Mouse (Mus musculus): Measurements from ENCODE around the gene Exosc6. TPM values are rescaled to one million over a fixed set of nuclear protein-coding genes. Genes with fewer than 3 reads are reported as not detected.
A peak's percentile ranks its signal among the peaks of the same experiment; 100 is the strongest.

Exosc6 gene
- total and polyA plus RNA-seq, 2 experiments from 2014 or later, result not detected

DNA sequence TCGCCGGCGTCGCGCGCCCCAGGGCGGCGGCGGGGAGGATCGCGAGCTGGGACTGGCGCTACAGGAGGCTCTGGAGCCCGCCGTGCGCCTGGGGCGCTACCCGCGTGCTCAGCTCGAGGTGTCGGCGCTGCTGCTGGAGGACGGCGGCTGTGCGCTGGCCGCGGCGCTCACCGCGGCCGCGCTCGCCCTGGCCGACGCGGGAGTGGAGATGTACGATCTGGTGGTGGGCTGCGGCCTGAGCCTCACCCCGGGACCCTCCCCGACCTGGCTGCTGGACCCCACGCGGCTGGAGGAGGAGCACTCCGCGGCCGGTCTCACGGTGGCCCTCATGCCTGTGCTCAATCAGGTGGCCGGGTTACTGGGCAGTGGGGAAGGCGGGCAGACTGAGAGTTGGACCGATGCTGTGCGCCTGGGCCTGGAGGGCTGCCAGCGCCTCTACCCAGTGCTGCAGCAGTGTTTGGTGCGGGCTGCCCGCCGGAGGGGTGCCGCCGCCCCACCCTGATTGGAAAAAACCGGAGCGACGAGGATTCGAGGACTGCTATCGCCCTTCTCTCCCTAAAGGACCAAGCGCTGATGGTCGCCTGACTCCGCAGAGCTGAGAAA lies 653 bp downstream of the Exosc6 start:
- H3K4me1 ChIP-seq (ENCODE audit: insufficient read depth, low read length), result peaks cover 15% of the 10 kb centered on the region
- ATAC-seq (peak; percentile 39), DNase-seq (ENCODE audit: low spot score) (peak; percentile 28)
- peak overlapping the region; percentile 70 for H3K27ac ChIP-seq
- H3K9ac ChIP-seq (replicated peaks; ENCODE audit: low read length), result peak overlapping the region; percentile 72
- WGBS, result under 1% methylated on average over 43 of the region's 63 CpGs
- peak overlapping the region; percentile 97 for H3K4me2 ChIP-seq (ENCODE audit: low read depth, low read length)
- H3K27me3 ChIP-seq (ENCODE audit: insufficient read depth, low read length), result no peaks in the 10 kb centered on the region
- H3K4me3 ChIP-seq (ENCODE audit: low read length), result peak overlapping the region; percentile 91
- H3K36me3 ChIP-seq (ENCODE audit: insufficient read depth, low read length), result peaks cover 41% of the 10 kb centered on the region
- TF ChIP-seq CTCF (IDR thresholded peaks at IDR 0.05; ENCODE audit: low read depth), result no peak
- H3K9me3 ChIP-seq (ENCODE audit: low read length), result no peaks in the 10 kb centered on the region

DNA sequence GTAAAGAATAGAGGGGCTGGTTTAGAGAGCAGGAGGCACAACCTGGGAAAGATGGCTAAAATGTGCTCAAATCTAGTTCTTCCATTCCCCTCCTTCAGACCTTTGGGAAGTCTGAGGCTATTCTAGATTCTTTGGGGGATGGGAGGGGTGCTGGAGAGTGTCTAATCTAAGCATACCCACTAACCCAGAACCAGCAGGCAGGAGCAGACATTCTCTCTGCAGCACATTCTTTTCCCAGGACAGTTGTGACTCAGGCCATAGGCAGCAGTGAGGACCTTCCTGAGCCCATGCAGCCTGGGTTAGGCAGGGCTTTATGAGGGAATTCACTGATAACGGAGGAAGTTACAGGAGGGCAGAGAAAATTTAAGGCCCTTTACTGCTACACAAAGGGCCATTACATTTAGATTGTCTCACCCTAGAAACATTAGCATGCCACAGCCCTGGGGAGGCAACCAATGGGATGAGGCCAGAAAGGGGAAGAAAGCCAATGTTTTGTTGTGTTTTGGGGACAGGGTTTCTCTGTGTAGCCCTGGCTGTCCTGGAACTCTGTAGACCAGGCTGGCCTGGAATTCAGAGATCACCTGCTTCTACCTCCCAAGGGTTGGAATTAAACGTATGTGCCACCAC lies 2.9 kb downstream of the Exosc6 start:
- no peaks in the 10 kb centered on the region for H3K9me3 ChIP-seq (ENCODE audit: low read length)
- H3K27me3 ChIP-seq (ENCODE audit: insufficient read depth, low read length), result no peaks in the 10 kb centered on the region
- no peak for DNase-seq (ENCODE audit: low spot score)
- H3K4me3 ChIP-seq (ENCODE audit: low read length), result no peak overlapping the region
- 65% methylated on average over 2 of the region's 2 CpGs for WGBS
- no peak overlapping the region for H3K9ac ChIP-seq (replicated peaks; ENCODE audit: low read length)
- H3K36me3 ChIP-seq (ENCODE audit: insufficient read depth, low read length), result peaks cover 19% of the 10 kb centered on the region
- no peak overlapping the region for H3K4me2 ChIP-seq (ENCODE audit: low read depth, low read length)
- ATAC-seq, result no peak
- no peak for TF ChIP-seq CTCF (IDR thresholded peaks at IDR 0.05; ENCODE audit: low read depth)
- H3K4me1 ChIP-seq (ENCODE audit: insufficient read depth, low read length), result peaks cover 15% of the 10 kb centered on the region
- H3K27ac ChIP-seq, result no peak overlapping the region

DNA sequence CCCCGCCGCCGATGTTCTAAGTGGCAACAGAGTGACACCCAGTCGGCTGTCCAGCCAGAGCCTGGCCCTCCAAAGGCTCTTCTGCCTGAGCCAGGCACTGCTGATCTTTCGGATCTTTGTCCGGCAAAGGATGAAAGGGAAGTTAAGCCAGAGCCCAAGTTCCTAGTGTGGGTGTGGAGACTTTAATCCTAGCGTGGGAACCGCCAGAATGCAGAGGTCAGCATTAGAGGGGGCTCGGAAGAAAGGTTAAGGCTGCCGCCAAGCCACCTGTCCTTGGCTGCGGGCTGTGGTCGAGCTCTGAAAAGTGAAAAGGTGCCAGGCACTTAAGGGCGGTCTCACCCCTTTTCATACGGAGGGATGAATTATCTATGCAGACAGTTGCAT lies 5.5 kb downstream of the Exosc6 start:
- Histone ChIP-seq H3K9me3 (ENCODE audit: low read length) (no peaks in the 10 kb centered on the region), H3K36me3 (ENCODE audit: insufficient read depth, low read length) (no peaks in the 10 kb centered on the region), H3K4me2 (ENCODE audit: low read depth, low read length) (peak overlapping the region; percentile 83), H3K4me3 (ENCODE audit: low read length) (peak overlapping the region; percentile 55), H3K4me1 (ENCODE audit: insufficient read depth, low read length) (peaks cover 15% of the 10 kb centered on the region), H3K27me3 (ENCODE audit: insufficient read depth, low read length) (no peaks in the 10 kb centered on the region), H3K9ac (replicated peaks; ENCODE audit: low read length) (peak overlapping the region; percentile 65), H3K27ac (peak overlapping the region; percentile 57)
- peak; percentile 35 for DNase-seq (ENCODE audit: low spot score)
- under 1% methylated on average over 14 of the region's 14 CpGs for WGBS
- ATAC-seq, result no peak
- no peak for TF ChIP-seq CTCF (IDR thresholded peaks at IDR 0.05; ENCODE audit: low read depth)

DNA sequence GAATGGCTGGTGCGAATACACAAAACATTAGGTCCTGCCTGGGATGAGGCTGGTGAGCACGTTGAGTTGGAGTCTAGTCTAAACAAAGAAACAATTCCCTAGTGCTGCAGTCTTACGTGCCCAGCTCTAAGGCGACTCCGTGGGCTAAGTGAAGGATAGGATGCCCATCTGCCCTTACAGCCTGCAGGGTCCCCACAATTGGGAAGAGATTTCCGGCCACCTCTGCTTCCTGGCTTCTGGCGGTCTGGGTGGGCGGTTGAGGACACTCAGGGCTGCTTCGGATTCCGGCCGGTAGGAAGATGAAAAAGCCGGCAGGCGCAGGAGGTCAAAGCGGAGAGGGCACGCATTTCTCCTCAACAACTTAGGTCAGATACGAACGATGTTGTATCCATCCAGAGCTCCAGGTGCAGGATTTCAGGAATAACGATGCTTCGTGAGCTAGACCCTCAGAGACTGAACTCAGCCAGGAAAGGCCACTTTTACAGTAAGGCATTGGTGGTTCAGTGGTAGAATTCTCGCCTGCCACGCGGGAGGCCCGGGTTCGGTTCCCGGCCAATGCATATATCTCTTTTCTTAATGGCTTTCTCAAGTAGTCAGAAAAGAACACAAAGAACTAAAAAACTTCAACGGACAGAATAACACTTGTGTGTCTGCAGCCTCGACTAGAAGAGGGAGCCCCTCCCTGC lies 6.1 kb downstream of the Exosc6 start:
- under 1% methylated on average over 27 of the region's 27 CpGs for WGBS

DNA sequence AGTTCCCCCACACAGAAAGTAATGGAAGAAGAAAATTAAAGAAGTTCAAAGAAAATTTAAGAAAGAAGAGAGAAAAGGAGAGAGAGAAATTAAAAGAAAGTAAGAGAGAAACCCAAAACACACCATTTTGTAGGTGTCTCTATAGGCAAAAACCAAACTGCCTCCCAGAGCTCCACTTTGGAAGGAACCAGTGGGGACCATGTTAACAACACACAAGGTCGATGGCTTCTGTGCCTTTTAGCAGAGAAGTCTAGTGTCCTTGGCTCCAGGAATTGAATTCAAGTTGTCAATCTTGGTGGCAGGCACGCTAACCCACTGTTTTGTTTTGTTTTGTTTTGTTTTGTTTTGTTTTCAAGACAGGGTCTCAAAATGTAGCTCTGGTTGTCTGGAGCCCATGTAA lies 6.8 kb downstream of the Exosc6 start:
- Histone ChIP-seq H3K27ac (no peak overlapping the region), H3K4me3 (ENCODE audit: low read length) (peak overlapping the region; percentile 55), H3K4me2 (ENCODE audit: low read depth, low read length) (peak overlapping the region; percentile 83), H3K27me3 (ENCODE audit: insufficient read depth, low read length) (no peaks in the 10 kb centered on the region), H3K9ac (replicated peaks; ENCODE audit: low read length) (no peak overlapping the region), H3K36me3 (ENCODE audit: insufficient read depth, low read length) (no peaks in the 10 kb centered on the region), H3K4me1 (ENCODE audit: insufficient read depth, low read length) (0 out of 2 replicates have a peak, but pooled peaks cover 4% of the 10 kb centered on the region), H3K9me3 (ENCODE audit: low read length) (no peaks in the 10 kb centered on the region)
- no peak for ATAC-seq
- no peak for DNase-seq (ENCODE audit: low spot score)
- WGBS, result 36% methylated on average over 2 of the region's 2 CpGs
- TF ChIP-seq CTCF (IDR thresholded peaks at IDR 0.05; ENCODE audit: low read depth), result no peak

More for the DNA sequence above, 6.1 kb downstream of the Exosc6 start:
- no peak for TF ChIP-seq CTCF (IDR thresholded peaks at IDR 0.05; ENCODE audit: low read depth)
- peak; percentile 93 for DNase-seq (ENCODE audit: low spot score)
- Histone ChIP-seq H3K36me3 (ENCODE audit: insufficient read depth, low read length) (no peaks in the 10 kb centered on the region), H3K9ac (replicated peaks; ENCODE audit: low read length) (peak overlapping the region; percentile 65), H3K4me2 (ENCODE audit: low read depth, low read length) (peak overlapping the region; percentile 83), H3K27me3 (ENCODE audit: insufficient read depth, low read length) (no peaks in the 10 kb centered on the region), H3K4me1 (ENCODE audit: insufficient read depth, low read length) (peaks cover 10% of the 10 kb centered on the region; the same call in 1 of the 2 replicates), H3K4me3 (ENCODE audit: low read length) (peak overlapping the region; percentile 55), H3K9me3 (ENCODE audit: low read length) (no peaks in the 10 kb centered on the region), H3K27ac (peak overlapping the region; percentile 57)
- peak; percentile 91 for ATAC-seq

DNA sequence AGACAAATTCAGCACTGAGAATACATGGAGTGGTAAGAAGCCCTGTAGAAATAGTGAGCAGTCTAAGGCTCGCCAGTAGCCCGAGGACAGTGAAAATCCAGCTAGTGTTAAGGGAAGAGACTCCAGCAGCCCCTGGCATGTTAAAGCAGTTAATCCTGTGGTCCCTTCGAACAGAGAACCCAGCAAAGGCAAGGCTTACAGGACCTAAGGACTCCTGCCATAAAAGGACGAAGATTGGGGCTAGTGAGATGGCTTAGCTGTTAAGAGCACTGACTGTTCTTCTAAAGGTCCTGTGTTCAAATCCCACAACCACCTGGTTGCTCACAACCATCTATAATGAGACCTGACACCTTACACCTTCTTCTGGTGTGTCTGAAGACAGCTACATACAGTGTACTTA lies 10.2 kb downstream of the Exosc6 start:
- Histone ChIP-seq H3K27ac (no peak overlapping the region), H3K4me2 (ENCODE audit: low read depth, low read length) (no peak overlapping the region), H3K4me3 (ENCODE audit: low read length) (no peak overlapping the region), H3K9me3 (ENCODE audit: low read length) (no peaks in the 10 kb centered on the region), H3K4me1 (ENCODE audit: insufficient read depth, low read length) (0 out of 2 replicates have a peak, but pooled peaks cover under 1% of the 10 kb centered on the region), H3K36me3 (ENCODE audit: insufficient read depth, low read length) (no peaks in the 10 kb centered on the region), H3K27me3 (ENCODE audit: insufficient read depth, low read length) (no peaks in the 10 kb centered on the region), H3K9ac (replicated peaks; ENCODE audit: low read length) (no peak overlapping the region)
- DNase-seq (ENCODE audit: low spot score) (no peak), ATAC-seq (no peak)
- 59% methylated on average over 4 of the region's 4 CpGs for WGBS
- TF ChIP-seq CTCF (IDR thresholded peaks at IDR 0.05; ENCODE audit: low read depth), result no peak
